Mouse (Mus musculus) left cerebral cortex, postnatal 25 days (tissue): ENCODE measurements around the gene Reg2. TPM values are rescaled to one million over a fixed set of nuclear protein-coding genes. Genes with fewer than 3 reads are reported as not detected.
"Not testable (repeated sequence)": the region's sequence is repeated elsewhere in the genome, so short reads cannot be mapped to it uniquely, and the experiment has no call there.

Source experiments
- DNase-seq, 2 experiments: peaks; one replicate each; pipeline ENCODE4 v3.0.0; 2022; ENCODE audit warnings: low spot score in 2 of 2, mixed read lengths in 1 of 2
- intact Hi-C: fragments of 180-260 bp; cut with DNase I; formaldehyde crosslinking; loops from one replicate; pipeline ENCODE4 v1.15.1; 2025
- total RNA-seq, 2 experiments: library from RNA; stranded (reverse); gene quantifications; 2 replicates each; pipeline ENCODE4 v1.2.3; 2021

The Reg2 gene
- total RNA-seq = not detected

GRCm38 (mm10) chr6:78395323-78395722 is at the start of gene Reg2:
TSS of gene Reg2 (plus strand) at chr6:78395623.
- DNase-seq, intact Hi-C loops: not testable (repeated sequence)

GRCm38 (mm10) chr6:78361971-78362563 is 33.4 kb upstream of the Reg2 start:
- intact Hi-C loops = no loop called here
- DNase-seq = no peak

- intact Hi-C loops = no loop called here
- DNase-seq = no peak
These were observed 25.1 kb upstream of the Reg2 start, which contains the start of gene Reg3b for GRCm38 (mm10) chr6:78370357-78370756. TSS of gene Reg3b (plus strand) at chr6:78370657.

GRCm38 (mm10) chr6:78378765-78379164 is 16.7 kb upstream of the Reg2 start, which contains the start of gene Reg3d:
TSS of gene Reg3d (minus strand) at chr6:78378865.
- no peak for DNase-seq
- intact Hi-C loops = no loop called here

GRCm38 (mm10) chr6:78380409-78380808 is 15.0 kb upstream of the Reg2 start, which contains the start of gene Reg3a:
TSS of gene Reg3a (plus strand) at chr6:78380709.
- no peak for DNase-seq
- intact Hi-C loops = no loop called here

DNA sequence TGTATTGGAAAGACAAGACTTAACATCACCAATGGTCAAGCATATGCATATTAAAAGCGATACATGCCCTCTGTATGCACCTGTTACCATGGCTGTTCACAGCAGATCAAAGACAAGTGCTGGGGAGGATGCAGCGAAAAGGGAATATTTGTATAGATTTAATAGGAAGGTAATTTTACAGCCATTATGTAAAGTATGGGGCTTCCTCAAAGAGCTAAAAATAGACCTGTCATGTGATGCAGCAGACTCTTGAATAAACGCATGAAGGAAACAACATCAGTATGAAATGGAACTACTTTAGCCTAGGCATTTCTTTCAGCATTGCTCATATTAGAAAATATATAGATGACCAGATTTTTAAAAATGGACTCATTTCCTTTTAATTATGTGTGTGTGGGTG is 9.8 kb upstream of the Reg2 start:
- no peak for DNase-seq
- intact Hi-C loops = no loop called here

DNA sequence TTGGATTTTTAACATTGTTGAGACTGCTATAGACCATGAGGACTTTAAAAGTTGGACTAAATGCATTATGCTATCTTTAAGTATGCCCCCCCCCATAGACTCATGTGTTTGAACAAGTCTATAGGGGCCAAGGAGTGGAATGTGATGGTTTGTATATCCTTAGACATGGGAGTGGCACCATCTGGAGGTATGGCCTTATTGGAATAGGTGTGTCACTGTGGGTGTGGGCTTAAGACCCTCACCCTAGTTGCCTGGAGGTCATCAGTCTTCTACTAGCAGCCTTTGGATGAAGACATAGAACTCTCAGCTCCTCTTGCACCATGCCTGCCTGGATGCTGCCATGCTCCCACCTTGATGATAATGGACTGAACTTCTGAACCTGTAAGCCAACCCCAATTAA is 27.0 kb downstream of the Reg2 start, which contains the start of gene Reg1:
TSS of gene Reg1 (plus strand) at position 301 of the 400 bp plus-strand sequence.
- intact Hi-C loops, DNase-seq: not testable (repeated sequence)

DNA sequence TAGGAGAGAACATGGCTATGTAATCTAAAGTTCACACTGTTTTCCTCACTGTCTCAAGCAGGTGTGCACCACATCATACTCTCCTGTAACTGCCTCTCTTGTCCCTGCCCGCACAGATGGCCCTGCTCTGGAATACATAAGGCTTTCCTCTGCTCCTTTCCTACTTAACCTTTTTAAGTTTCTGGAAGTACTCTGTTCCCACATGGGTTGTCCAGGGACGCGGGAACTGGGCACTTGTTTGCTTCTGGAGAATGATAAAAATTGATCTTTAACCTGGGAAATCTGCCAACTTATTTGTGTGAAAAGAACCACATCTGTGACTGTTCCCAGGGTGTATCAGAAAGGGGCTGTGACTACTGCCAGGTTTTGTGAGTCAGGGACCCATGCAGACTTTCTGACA is 30.1 kb downstream of the Reg2 start:
- no peak for DNase-seq
- intact Hi-C loops = no loop called here

GRCm38 (mm10) chr6:78447202-78447601 is 51.8 kb downstream of the Reg2 start:
- no peak for DNase-seq
- intact Hi-C loops = no loop called here

DNA sequence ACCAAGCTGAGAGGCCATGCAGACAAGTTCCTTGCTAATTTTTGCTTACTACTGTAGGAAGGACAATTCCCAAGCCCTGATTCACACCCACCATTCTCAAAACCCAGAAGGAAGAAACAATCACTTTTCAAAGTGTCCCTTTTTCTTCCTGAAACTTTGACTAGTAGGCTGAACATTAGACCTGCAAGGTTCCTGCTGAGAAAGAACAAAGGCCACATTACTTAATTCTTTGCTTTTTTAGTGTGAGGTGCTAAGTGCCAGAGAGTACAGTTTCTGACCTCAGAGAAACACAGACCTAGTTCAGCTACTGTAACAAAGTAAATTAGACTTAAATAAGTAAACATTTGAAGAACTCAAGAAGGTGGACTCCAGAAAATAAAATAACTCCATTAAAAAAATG is 53.0 kb downstream of the Reg2 start:
- intact Hi-C loops = no loop called here
- DNase-seq = no peak

GRCm38 (mm10) chr6:78452804-78453203 is 57.4 kb downstream of the Reg2 start:
- intact Hi-C loops = no loop called here
- DNase-seq = no peak

Other genes starting within 250 kb of the Reg2 start
- not detected for gene Reg3b, start 25.0 kb upstream of the Reg2 start, total RNA-seq
- gene Reg3d, start 16.8 kb upstream of the Reg2 start, total RNA-seq = not detected
- gene Reg3a, start 14.9 kb upstream of the Reg2 start, total RNA-seq = not detected
- not detected for gene Reg1, start 27.1 kb downstream of the Reg2 start, total RNA-seq
- gene Reg3g, start 73.2 kb downstream of the Reg2 start, total RNA-seq = not detected